In the genomic region with DNA sequence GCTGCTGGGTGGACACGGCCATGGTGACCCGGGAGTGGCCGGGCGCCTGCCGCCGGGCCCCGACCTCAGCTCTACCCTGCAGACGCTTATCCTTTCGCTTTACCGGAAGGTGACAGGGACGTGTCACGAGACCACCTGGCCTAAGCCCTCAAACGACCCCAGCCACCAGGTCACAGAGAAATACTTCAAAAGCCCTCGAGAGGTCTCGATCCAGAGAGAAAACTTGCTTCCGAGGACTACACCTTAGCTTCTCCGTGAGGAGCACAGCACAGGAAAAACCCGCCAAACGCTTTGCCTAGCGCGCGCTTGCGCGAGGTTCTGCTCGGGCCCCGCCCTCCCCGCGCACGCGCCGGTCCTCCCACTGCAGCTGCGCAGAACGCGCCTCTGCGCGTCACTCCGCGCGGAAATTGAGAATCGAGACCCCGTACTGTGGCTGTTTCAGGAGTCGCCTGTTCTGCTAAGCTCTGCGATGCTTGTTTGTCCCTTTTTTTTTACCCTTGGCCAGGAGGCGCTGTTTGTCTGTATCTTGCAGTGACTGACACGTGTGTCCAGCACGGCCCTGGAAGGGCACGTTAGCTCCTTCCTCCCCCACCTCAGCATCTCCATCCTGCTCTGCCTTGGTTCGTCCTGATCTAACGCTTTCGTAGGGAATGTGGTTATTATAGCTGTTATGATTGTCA, we compare ENCODE assay signal across 8 mouse cellular contexts. TPM values are rescaled to one million over a fixed set of nuclear protein-coding genes. Genes with fewer than 3 reads are reported as not detected.
DNase-seq lines count a peak whose midpoint lies in the region; ATAC-seq and TF ChIP-seq lines count a peak whose summit lies in the region.

A gene (minus strand): TSS at position 320 of the 680 bp plus-strand sequence.

- peak; percentile 92 for ATAC-seq in frontal cortex, adult (ENCODE audit: low TSS enrichment)
- peak; percentile 89 for ATAC-seq in lung, postnatal 0 days

- WGBS in cerebellum, adult 2 months: under 1% methylated on average over 50 of the region's 50 CpGs
- under 1% methylated on average over 50 of the region's 50 CpGs for WGBS in hindbrain, embryonic 10.5 days
- under 1% methylated on average over 49 of the region's 50 CpGs for WGBS in lung, postnatal 0 days

- peaks cover 0 to 29% of the 10 kb centered on the region in 2 experiments; a peak in 3 of 4 replicates for H3K4me1 ChIP-seq in MEL (ENCODE audit: control insufficient read depth in 1 of 2, insufficient read depth in 2 of 2, low read length in 2 of 2)
- no peaks in the 10 kb centered on the region for H3K4me1 ChIP-seq in cerebellum, adult 2 months (ENCODE audit: control insufficient read depth, insufficient read depth, low read length)
- peaks cover 40% of the 10 kb centered on the region for H3K4me1 ChIP-seq in hindbrain, embryonic 10.5 days (replicated peaks)
- peaks cover 4% of the 10 kb centered on the region; the same call in 1 of the 2 replicates for H3K4me1 ChIP-seq in lung, postnatal 0 days (ENCODE audit: insufficient read depth, low read depth, low read length)

- H3K9ac ChIP-seq in MEL (ENCODE audit: control insufficient read depth, low read depth, low read length, poor library complexity, severe bottlenecking): peak within 1 kb of the TSS; percentile 92
- peak within 1 kb of the TSS; percentile 29 for H3K9ac ChIP-seq in lung, postnatal 0 days (replicated peaks; ENCODE audit: low read depth)

- peak; percentile 95 for DNase-seq in MEL (ENCODE audit: low read depth, low spot score)
- DNase-seq in cerebellum, adult 2 months: peak; percentile 88 to 90
- peak; percentile 89 for DNase-seq in hindbrain, embryonic 10.5 days (ENCODE audit: low spot score)
- DNase-seq in layer of hippocampus, adult 9-11 months: peak; percentile 81
- peak; percentile 94 for DNase-seq in lung, postnatal 0 days (ENCODE audit: low spot score)
- DNase-seq in ovary, postnatal 14 days (ENCODE audit: low spot score): peak; percentile 86
- peak; percentile 93 for DNase-seq in thymus, postnatal 14 days

- peaks cover 0 to 22% of the 10 kb centered on the region in 2 experiments; a peak in 3 of 4 replicates for H3K36me3 ChIP-seq in MEL (ENCODE audit: control insufficient read depth in 1 of 2, insufficient read depth in 2 of 2, low read length in 2 of 2)
- peaks cover 27% of the 10 kb centered on the region for H3K36me3 ChIP-seq in hindbrain, embryonic 10.5 days
- no peaks in the 10 kb centered on the region for H3K36me3 ChIP-seq in lung, postnatal 0 days (ENCODE audit: insufficient read depth, low read length)

- no peaks in the 10 kb centered on the region for H3K9me3 ChIP-seq in MEL (replicated peaks; ENCODE audit: insufficient read depth, low read length)
- no peaks in the 10 kb centered on the region for H3K9me3 ChIP-seq in hindbrain, embryonic 10.5 days
- no peaks in the 10 kb centered on the region for H3K9me3 ChIP-seq in lung, postnatal 0 days (ENCODE audit: low read length)

- no peaks in the 10 kb centered on the region for H3K27me3 ChIP-seq in MEL (ENCODE audit: control insufficient read depth in 1 of 2, insufficient read depth in 2 of 2, low read length in 2 of 2)
- H3K27me3 ChIP-seq in cerebellum, adult 2 months (ENCODE audit: control insufficient read depth, insufficient read depth, low read length): no peaks in the 10 kb centered on the region
- no peaks in the 10 kb centered on the region for H3K27me3 ChIP-seq in hindbrain, embryonic 10.5 days (ENCODE audit: insufficient read depth, poor library complexity, severe bottlenecking)
- no peaks in the 10 kb centered on the region for H3K27me3 ChIP-seq in lung, postnatal 0 days (replicated peaks; ENCODE audit: insufficient read depth, low read length)

- peak within 1 kb of the TSS; percentile 91 for H3K27ac ChIP-seq in MEL (ENCODE audit: control insufficient read depth, low read depth, low read length)
- 0 out of 2 replicates have a peak within 1 kb of the TSS, but pooled peaks have one; percentile 8 for H3K27ac ChIP-seq in cerebellum, adult 2 months (ENCODE audit: insufficient read depth, low read length)
- H3K27ac ChIP-seq in hindbrain, embryonic 10.5 days: peak within 1 kb of the TSS; percentile 91
- no peak within 1 kb of the TSS for H3K27ac ChIP-seq in lung, postnatal 0 days (ENCODE audit: low read length)

- TF ChIP-seq POLR2A in MEL (IDR thresholded peaks at IDR 0.05; ENCODE audit: control insufficient read depth in 1 of 2, insufficient read depth in 1 of 2, low read depth in 1 of 2, low read length in 2 of 2, poor library complexity in 1 of 2): peak; percentile 87 to 99
- peak; percentile 90; the same call in 1 of the 2 replicates for TF ChIP-seq POLR2A in cerebellum, adult 2 months (IDR thresholded peaks at IDR 0.05; ENCODE audit: borderline replicate concordance, insufficient read depth, low read length)

- peak within 1 kb of the TSS; percentile 67 to 88 for H3K4me3 ChIP-seq in MEL (ENCODE audit: control insufficient read depth in 1 of 2, insufficient read depth in 1 of 2, low read depth in 2 of 2, low read length in 2 of 2)
- H3K4me3 ChIP-seq in cerebellum, adult 2 months (replicated peaks; ENCODE audit: insufficient read depth, low read depth, low read length): peak within 1 kb of the TSS; percentile 84
- H3K4me3 ChIP-seq in hindbrain, embryonic 10.5 days: peak within 1 kb of the TSS; percentile 84
- H3K4me3 ChIP-seq in lung, postnatal 0 days (ENCODE audit: low read depth, low read length): peak within 1 kb of the TSS; percentile 56

- peak in 1 of 3 experiments; percentile 18; a peak in 1 of 6 replicates for TF ChIP-seq CTCF in MEL (IDR thresholded peaks at IDR 0.05 in 2 of 3, conservative IDR thresholded peaks at IDR 0.05 in 1 of 3; ENCODE audit: control insufficient read depth in 1 of 3, insufficient read depth in 1 of 3, low read depth in 2 of 3, low read length in 3 of 3, poor library complexity in 1 of 3, severe bottlenecking in 1 of 3)
- TF ChIP-seq CTCF in cerebellum, adult 2 months (IDR thresholded peaks at IDR 0.05; ENCODE audit: borderline replicate concordance, insufficient read depth, low read depth, low read length): no peak
- peak; percentile 36 for TF ChIP-seq CTCF in lung, postnatal 0 days (IDR thresholded peaks at IDR 0.05)

- peak within 1 kb of the TSS; percentile 72 for H3K4me2 ChIP-seq in lung, postnatal 0 days (replicated peaks; ENCODE audit: low read depth, low read length)

- peaks cover 27% of the 10 kb centered on the region for H3K79me2 ChIP-seq in MEL (ENCODE audit: control insufficient read depth, insufficient read depth, low read length, poor library complexity)

- no peak for TF ChIP-seq RAD21 in MEL (IDR thresholded peaks at IDR 0.05; ENCODE audit: low read depth, low read length)

- 0 out of 4 replicates have a peak, but pooled peaks of 1 of the 2 experiments have one; percentile 11 for TF ChIP-seq EP300 in MEL (IDR thresholded peaks at IDR 0.05; ENCODE audit: low read depth in 1 of 2, low read length in 2 of 2)
- TF ChIP-seq EP300 in lung, postnatal 0 days (IDR thresholded peaks at IDR 0.05): no peak

TF ChIP-seq in MEL, 35 proteins besides CTCF, POLR2A, EP300 and RAD21 (continues in another document):
- TF ChIP-seq HCFC1 (IDR thresholded peaks at IDR 0.05; ENCODE audit: low read depth, low read length): peak; percentile 77
- no peak for TF ChIP-seq ZKSCAN1 (IDR thresholded peaks at IDR 0.05; ENCODE audit: low read depth, low read length)
- peak; percentile 78 for TF ChIP-seq TBP (IDR thresholded peaks at IDR 0.05; ENCODE audit: low read depth, low read length)
- no peak for TF ChIP-seq GATA1 (IDR thresholded peaks at IDR 0.05; ENCODE audit: low read depth, low read length)
- no peak for TF ChIP-seq ZC3H11A (IDR thresholded peaks at IDR 0.05; ENCODE audit: low read depth, low read length)
- peak; percentile 82 for TF ChIP-seq MAX (IDR thresholded peaks at IDR 0.05; ENCODE audit: low read length)
- TF ChIP-seq E2F4 (IDR thresholded peaks at IDR 0.05; ENCODE audit: borderline replicate concordance, low read depth, low read length): peak; percentile 95
- TF ChIP-seq MAFK (IDR thresholded peaks at IDR 0.05; ENCODE audit: borderline replicate concordance, low read depth, low read length): no peak
- peak; percentile 95 for TF ChIP-seq NELFE (IDR thresholded peaks at IDR 0.05; ENCODE audit: low read depth, low read length)
- peak; percentile 35; the same call in 1 of the 2 replicates for TF ChIP-seq TCF12 (IDR thresholded peaks at IDR 0.05; ENCODE audit: low read depth, low read length)
- peak; percentile 91 for TF ChIP-seq SIN3A (IDR thresholded peaks at IDR 0.05; ENCODE audit: low read length)
- TF ChIP-seq UBTF (IDR thresholded peaks at IDR 0.05; ENCODE audit: borderline replicate concordance, insufficient read depth, low read depth, low read length): 0 out of 2 replicates have a peak, but pooled peaks have one; percentile 28
- TF ChIP-seq MYC (IDR thresholded peaks at IDR 0.05; ENCODE audit: low read depth, low read length): peak; percentile 85
- 0 out of 2 replicates have a peak, but pooled peaks have one; percentile 46 for TF ChIP-seq ELF1 (IDR thresholded peaks at IDR 0.05; ENCODE audit: low read depth, low read length)
- no peak for TF ChIP-seq USF2 (IDR thresholded peaks at IDR 0.05; ENCODE audit: borderline replicate concordance in 1 of 2, insufficient read depth in 1 of 2, low read depth in 1 of 2, low read length in 2 of 2)
- peak; percentile 64 for TF ChIP-seq ZMIZ1 (IDR thresholded peaks at IDR 0.05; ENCODE audit: low read depth, low read length)
- TF ChIP-seq GABPA (IDR thresholded peaks at IDR 0.05; ENCODE audit: low read depth, low read length): no peak
- TF ChIP-seq USF1 (IDR thresholded peaks at IDR 0.05; ENCODE audit: low read depth, low read length): peak; percentile 43; the same call in 1 of the 2 replicates
- TF ChIP-seq RCOR1 (IDR thresholded peaks at IDR 0.05; ENCODE audit: low read depth, low read length): no peak
- peak; percentile 99 for TF ChIP-seq NRF1 (IDR thresholded peaks at IDR 0.05; ENCODE audit: insufficient read depth, low read depth, low read length, poor library complexity, severe bottlenecking)
- TF ChIP-seq TAL1 (IDR thresholded peaks at IDR 0.05; ENCODE audit: low read length): no peak
- peak; percentile 2; the same call in 1 of the 2 replicates for TF ChIP-seq ETS1 (IDR thresholded peaks at IDR 0.05; ENCODE audit: low read depth, low read length)
- peak; percentile 94 for TF ChIP-seq MXI1 (IDR thresholded peaks at IDR 0.05; ENCODE audit: low read depth, low read length)
- peak; percentile 79; the same call in 1 of the 2 replicates for TF ChIP-seq BHLHE40 (IDR thresholded peaks at IDR 0.05; ENCODE audit: borderline replicate concordance, low read depth, low read length)

RNA-seq across cellular contexts. Expression of the gene that starts here (rescaled TPM):
- total RNA-seq in MEL (2012; rRNA removed): 75.3 and 77.3 TPM in 2 replicates
- polyA plus RNA-seq in MEL (2012; ENCODE audit: insufficient read depth in 1 of 2, insufficient read length in 2 of 2, low read depth in 1 of 2, low replicate concordance in 2 of 2, missing spikeins in 1 of 2): 100 to 1,000 TPM in 1 of 2 experiments, 10 to 100 TPM in 1; 99.4 to 126 TPM
- 16.8 and 19.7 TPM in 2 replicates for polyA plus RNA-seq in cerebellum, adult 2 months (2012; rRNA removed)
- 83.7 and 110 TPM in 2 replicates for polyA plus RNA-seq in hindbrain, embryonic 10.5 days (2016; fragmentation: Nextera tagmentation; extraction: Ambion mirVana)
- polyA plus RNA-seq in lung, postnatal 0 days (2015; fragmentation: Nextera tagmentation; extraction: Ambion mirVana): 16.6 and 20.7 TPM in 2 replicates
